Mouse (Mus musculus): ENCODE data around the gene Atf3. TPM values are rescaled to one million over a fixed set of nuclear protein-coding genes. Genes with fewer than 3 reads are reported as not detected.

Atf3 gene
- total RNA-seq, 2 experiments from 2014 or later = 1.8 to 2.3 TPM

GRCm38 (mm10) chr1:191192751-191193150, 25.1 kb downstream of the Atf3 start:
- DNase-seq (ENCODE audit: low spot score in 2 of 2) = no peak

GRCm38 (mm10) chr1:191192213-191192612, 25.6 kb downstream of the Atf3 start:
- no peak for DNase-seq (ENCODE audit: low spot score in 2 of 2)

- DNase-seq (ENCODE audit: low spot score in 2 of 2) = no peak
Observed at GRCm38 (mm10) chr1:191189671-191190372, 28.0 kb downstream of the Atf3 start.

- no peak for DNase-seq (ENCODE audit: low spot score in 2 of 2)
Observed at GRCm38 (mm10) chr1:191186386-191186770, 31.5 kb downstream of the Atf3 start.

GRCm38 (mm10) chr1:191185761-191186385, 32.0 kb downstream of the Atf3 start:
- DNase-seq (ENCODE audit: low spot score in 2 of 2) = no peak

GRCm38 (mm10) chr1:191184841-191185251, 33.0 kb downstream of the Atf3 start:
- no peak for DNase-seq (ENCODE audit: low spot score in 2 of 2)

- DNase-seq (ENCODE audit: low spot score in 2 of 2) = no peak
Observed at GRCm38 (mm10) chr1:191184066-191184815, 33.6 kb downstream of the Atf3 start.

- peak; percentile 92 to 98 for DNase-seq (ENCODE audit: low spot score in 2 of 2)
Observed at GRCm38 (mm10) chr1:191183163-191184065, 34.4 kb downstream of the Atf3 start.

GRCm38 (mm10) chr1:191182431-191183162, 35.2 kb downstream of the Atf3 start:
- peak in 1 of 2 experiments; percentile 40 for DNase-seq (ENCODE audit: low spot score in 2 of 2)

GRCm38 (mm10) chr1:191181469-191182259, 36.2 kb downstream of the Atf3 start:
- no peak for DNase-seq (ENCODE audit: low spot score in 2 of 2)

GRCm38 (mm10) chr1:191180397-191180796, 37.4 kb downstream of the Atf3 start:
- DNase-seq (ENCODE audit: low spot score in 2 of 2) = no peak

- DNase-seq (ENCODE audit: low spot score in 2 of 2) = no peak
Observed at GRCm38 (mm10) chr1:191179846-191180245, 38.0 kb downstream of the Atf3 start.

- DNase-seq (ENCODE audit: low spot score in 2 of 2) = no peak
Observed at GRCm38 (mm10) chr1:191178511-191179188, 39.2 kb downstream of the Atf3 start.

- DNase-seq (ENCODE audit: low spot score in 2 of 2) = no peak
Observed at GRCm38 (mm10) chr1:191176887-191177286, 41.0 kb downstream of the Atf3 start.

- no peak for DNase-seq (ENCODE audit: low spot score in 2 of 2)
Observed at GRCm38 (mm10) chr1:191172487-191172886, 45.4 kb downstream of the Atf3 start.

GRCm38 (mm10) chr1:191170444-191170843, 47.4 kb downstream of the Atf3 start:
- DNase-seq (ENCODE audit: low spot score in 2 of 2) = no peak

GRCm38 (mm10) chr1:191166189-191166588, 51.6 kb downstream of the Atf3 start:
- DNase-seq (ENCODE audit: low spot score in 2 of 2) = no peak

- DNase-seq (ENCODE audit: low spot score in 2 of 2) = no peak
Observed at GRCm38 (mm10) chr1:191164717-191165116, 53.1 kb downstream of the Atf3 start, which contains the start of gene Fam71a. TSS of gene Fam71a (minus strand) at chr1:191164817.

- no peak for DNase-seq (ENCODE audit: low spot score in 2 of 2)
Observed at GRCm38 (mm10) chr1:191154314-191154713, 63.5 kb downstream of the Atf3 start.

Measured in adrenal gland, postnatal 4 days (tissue).